Mouse (Mus musculus) erythroblast, embryonic 14.5 days (primary cell): ENCODE data around the gene Arhgap44.

Experiments
- GATA1 ChIP-seq: IDR thresholded peaks from 2 replicates; pipeline ENCODE4 v1.6.1; 2012; ENCODE audit warnings: low read length, inconsistent platforms, mixed read lengths
- TAL1 ChIP-seq: IDR thresholded peaks from 3 replicates; pipeline ENCODE4 v1.6.1; 2012; ENCODE audit warnings: low read length, inconsistent platforms, mixed read lengths

DNA sequence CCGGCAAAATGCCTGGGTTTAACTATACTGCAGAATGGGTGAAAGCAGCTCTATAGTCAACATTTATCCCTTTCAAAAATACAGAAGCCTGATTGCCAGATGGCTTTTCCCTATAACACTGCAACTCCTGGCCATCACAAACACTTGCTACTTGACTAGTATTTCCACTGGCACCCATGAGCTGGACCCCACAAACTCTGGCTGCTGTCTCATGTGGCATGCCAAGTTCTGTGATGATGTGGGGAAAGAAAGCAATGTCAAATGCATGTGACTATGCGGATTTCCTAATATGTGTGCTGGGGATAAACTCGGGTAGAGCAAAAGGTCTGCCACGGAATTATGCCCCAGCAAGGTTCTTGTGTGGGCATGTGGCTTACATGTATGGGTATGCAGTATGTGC lies 156.7 kb downstream of the Arhgap44 start:
- TF ChIP-seq GATA1: no peak
- TF ChIP-seq TAL1: no peak
